Mouse (Mus musculus): ENCODE measurements around the gene Vmn1r167. TPM values are rescaled to one million over a fixed set of nuclear protein-coding genes. Genes with fewer than 3 reads are reported as not detected.
"Not testable (repeated sequence)": the region's sequence is repeated elsewhere in the genome, so short reads cannot be mapped to it uniquely, and the experiment has no call there.

The Vmn1r167 gene
- total RNA-seq (2021): not detected

DNA sequence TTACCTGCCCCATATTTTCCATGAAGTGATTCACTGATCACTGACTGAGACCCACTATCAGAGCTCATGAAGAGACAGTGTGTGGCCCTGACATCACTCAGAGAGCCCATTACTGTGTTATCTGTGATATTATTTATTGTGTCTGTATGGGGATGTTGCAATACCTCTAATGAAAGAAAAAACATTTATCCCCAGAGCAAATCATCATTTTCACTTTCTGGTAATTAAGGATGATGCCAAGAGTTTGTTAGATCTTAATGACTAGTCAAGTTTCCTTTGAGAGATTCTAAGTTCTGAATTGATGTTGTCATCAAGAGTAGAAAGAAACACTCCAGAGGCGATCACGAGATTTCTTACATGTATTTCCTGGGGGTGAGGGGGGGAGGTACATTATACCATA lies at the start of gene Vmn1r167:
TSS of gene Vmn1r167 (minus strand) at position 101 of the 400 bp plus-strand sequence.
- intact Hi-C loops (cut with DNase I); DNase-seq (ENCODE audit: low spot score in 2 of 2): not testable (repeated sequence)

DNA sequence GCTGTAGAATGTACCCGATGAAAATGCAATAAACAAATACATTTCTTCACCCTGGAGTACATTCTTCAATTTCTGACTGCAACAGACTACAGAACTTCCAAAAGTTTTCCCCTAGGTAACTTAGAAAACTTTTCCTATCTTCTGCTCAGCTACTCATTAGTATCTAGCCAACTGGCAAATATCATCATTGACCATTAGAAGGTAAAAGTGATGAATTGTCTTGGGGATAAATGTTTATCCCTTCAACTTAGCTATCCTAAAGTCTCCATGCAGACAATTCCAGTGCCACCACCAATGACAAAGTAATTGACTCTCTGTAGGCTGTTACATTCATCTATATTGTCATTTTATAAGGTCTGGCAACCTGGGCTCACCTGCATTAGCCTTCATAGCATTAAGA lies 32.4 kb upstream of the Vmn1r167 start, which contains the start of gene Vmn1r168:
TSS of gene Vmn1r168 (plus strand) at position 301 of the 400 bp plus-strand sequence.
- intact Hi-C loops (cut with DNase I); DNase-seq (ENCODE audit: low spot score in 2 of 2): not testable (repeated sequence)

GRCm38 (mm10) chr7:23472886-23473285 lies 34.1 kb downstream of the Vmn1r167 start:
- DNase-seq (ENCODE audit: low spot score in 2 of 2); intact Hi-C loops (cut with DNase I): not testable (repeated sequence)

- intact Hi-C loops (cut with DNase I); DNase-seq (ENCODE audit: low spot score in 2 of 2): not testable (repeated sequence)
Observed at GRCm38 (mm10) chr7:23470832-23471231, 36.2 kb downstream of the Vmn1r167 start.

GRCm38 (mm10) chr7:23470201-23470600 lies 36.8 kb downstream of the Vmn1r167 start:
- intact Hi-C loops (cut with DNase I); DNase-seq (ENCODE audit: low spot score in 2 of 2): not testable (repeated sequence)

Other genes starting within 250 kb of the Vmn1r167 start
- not detected for gene Gm6902, start 228.3 kb downstream of the Vmn1r167 start, total RNA-seq (2021)
- gene Nlrp4e, start 206.0 kb downstream of the Vmn1r167 start, total RNA-seq (2021): not detected
- gene Nlrp5, start 121.3 kb downstream of the Vmn1r167 start, total RNA-seq (2021): not detected
- gene Vmn1r168, start 32.5 kb upstream of the Vmn1r167 start, total RNA-seq (2021): not detected
- not detected for gene Vmn1r169, start 68.3 kb upstream of the Vmn1r167 start, total RNA-seq (2021)
- not detected for gene Vmn1r170, start 99.0 kb upstream of the Vmn1r167 start, total RNA-seq (2021)
- not detected for gene Vmn1r171, start 123.5 kb upstream of the Vmn1r167 start, total RNA-seq (2021)
- gene Vmn1r172, start 151.1 kb upstream of the Vmn1r167 start, total RNA-seq (2021): not detected
- not detected for gene Vmn1r173, start 193.5 kb upstream of the Vmn1r167 start, total RNA-seq (2021)
- gene Vmn1r174, start 245.1 kb upstream of the Vmn1r167 start, total RNA-seq (2021): not detected